Mouse (Mus musculus) small intestine, adult 2 months (tissue): ENCODE measurements around the gene Gm11567. TPM values are rescaled to one million over a fixed set of nuclear protein-coding genes. Genes with fewer than 3 reads are reported as not detected.
"Not testable (repeated sequence)": the region's sequence is repeated elsewhere in the genome, so short reads cannot be mapped to it uniquely, and the experiment has no call there.

Experiments used
- H3K27ac ChIP-seq: fragments of 200-500 bp; 2 replicates; pipeline ENCODE4 v1.5.1; 2012; ENCODE audit warnings: low read depth, low read length, control low read depth, inconsistent platforms; ENCODE audit not compliant: insufficient read depth
- H3K27me3 ChIP-seq: fragments of 200-500 bp; 2 replicates; pipeline ENCODE4 v1.6.1; 2012; ENCODE audit warnings: mild to moderate bottlenecking, moderate library complexity, low read length, inconsistent platforms; ENCODE audit not compliant: control insufficient read depth, insufficient read depth
- H3K36me3 ChIP-seq: fragments of 200-500 bp; 2 replicates; pipeline ENCODE4 v1.6.1; 2012; ENCODE audit warnings: mild to moderate bottlenecking, low read length, control low read depth, inconsistent platforms; ENCODE audit not compliant: control insufficient read depth, insufficient read depth
- H3K4me1 ChIP-seq: fragments of 200-500 bp; 2 replicates; pipeline ENCODE4 v1.6.1; 2012; ENCODE audit warnings: low read length, inconsistent platforms, mixed read lengths; ENCODE audit not compliant: control insufficient read depth, insufficient read depth, insufficient read length
- H3K4me3 ChIP-seq: fragments of 200-500 bp; 2 replicates; pipeline ENCODE4 v1.5.1; 2012; ENCODE audit warnings: low read depth, mild to moderate bottlenecking, control low read depth, inconsistent platforms, low read length, moderate library complexity
- CTCF ChIP-seq: fragments of 200-500 bp; IDR thresholded peaks from 2 replicates; pipeline ENCODE4 v1.5.1; 2012; ENCODE audit warnings: low read depth, mild to moderate bottlenecking, control low read depth, inconsistent platforms, low read length, moderate library complexity, mixed read lengths; ENCODE audit not compliant: insufficient replicate concordance, insufficient read length; ENCODE audit errors: extremely low read depth
- POLR2A ChIP-seq: fragments of 200-500 bp; IDR thresholded peaks from 2 replicates; pipeline ENCODE4 v1.6.1; 2012; ENCODE audit warnings: low read depth, mild to moderate bottlenecking, control low read depth, inconsistent platforms, low read length, moderate library complexity
- WGBS: fragments of 180-500 bp; shearing (Covaris S2); methylation state at CpG from one replicate; pipeline ENCODE4 v1.1.7; 2018; 5-methylcytosine and 5-hydroxymethylcytosine counted together
- polyA plus RNA-seq: library from polyadenylated mRNA; depleted of rRNA; stranded (reverse); fragments of >200 nt; gene quantifications from 2 replicates; pipeline ENCODE4 v1.2.3, GENCODE M21; 2012; rRNA removed

Gene Gm11567
- polyA plus RNA-seq, result not detected in 2 replicates

GRCm38 (mm10) chr11:99878887-99879286 is at the start of gene Gm11567:
Gene Gm11567 (plus strand): TSS chr11:99879187.
- not testable (repeated sequence) for H3K27me3 ChIP-seq, H3K4me3 ChIP-seq, H3K27ac ChIP-seq, H3K4me1 ChIP-seq, H3K36me3 ChIP-seq
- WGBS, result 13% methylated on average over 1 of the region's 1 CpGs

GRCm38 (mm10) chr11:99837966-99838365 is 41.0 kb upstream of the Gm11567 start, which contains the start of gene 2300003K06Rik:
Gene 2300003K06Rik (minus strand): TSS chr11:99838066.
- WGBS, result 50% methylated on average over 1 of the region's 1 CpGs
- H3K4me1 ChIP-seq, result no peaks in the 10 kb centered on the region

GRCm38 (mm10) chr11:99842185-99842584 is 36.8 kb upstream of the Gm11567 start:
- WGBS, result 74% methylated on average over 1 of the region's 1 CpGs
- H3K36me3 ChIP-seq, result no peaks in the 10 kb centered on the region
- TF ChIP-seq CTCF, result no peak
- no peak for TF ChIP-seq POLR2A

More at GRCm38 (mm10) chr11:99837966-99838365, 41.0 kb upstream of the Gm11567 start, which contains the start of gene 2300003K06Rik:
- Histone ChIP-seq H3K4me3 (no peak within 1 kb of the TSS), H3K27ac (no peak within 1 kb of the TSS), H3K36me3 (no peaks in the 10 kb centered on the region), H3K27me3 (no peaks in the 10 kb centered on the region)
- TF ChIP-seq CTCF, result no peak
- TF ChIP-seq POLR2A, result no peak

GRCm38 (mm10) chr11:99846746-99847145 is 32.2 kb upstream of the Gm11567 start:
- 82% methylated on average over 2 of the region's 2 CpGs for WGBS
- Histone ChIP-seq H3K27me3 (no peaks in the 10 kb centered on the region), H3K4me3 (no peak overlapping the region), H3K4me1 (no peaks in the 10 kb centered on the region), H3K27ac (no peak overlapping the region), H3K36me3 (no peaks in the 10 kb centered on the region)
- no peak for TF ChIP-seq CTCF
- no peak for TF ChIP-seq POLR2A

More at GRCm38 (mm10) chr11:99842185-99842584, 36.8 kb upstream of the Gm11567 start:
- Histone ChIP-seq H3K27ac (no peak overlapping the region), H3K27me3 (no peaks in the 10 kb centered on the region), H3K4me3 (no peak overlapping the region), H3K4me1 (no peaks in the 10 kb centered on the region)

GRCm38 (mm10) chr11:99851508-99851907 is 27.5 kb upstream of the Gm11567 start, which contains the start of gene Krtap4-16:
Gene Krtap4-16 (minus strand): TSS chr11:99851608.
- Histone ChIP-seq H3K4me1 (no peaks in the 10 kb centered on the region), H3K4me3 (no peak within 1 kb of the TSS), H3K27ac (no peak within 1 kb of the TSS), H3K36me3 (no peaks in the 10 kb centered on the region), H3K27me3 (no peaks in the 10 kb centered on the region)
- TF ChIP-seq CTCF, result no peak
- TF ChIP-seq POLR2A, result no peak

- Histone ChIP-seq H3K27me3 (no peaks in the 10 kb centered on the region), H3K4me1 (no peaks in the 10 kb centered on the region), H3K27ac (no peak overlapping the region), H3K36me3 (no peaks in the 10 kb centered on the region), H3K4me3 (no peak overlapping the region)
- TF ChIP-seq CTCF (no peak), POLR2A (no peak)
- 65% methylated on average over 3 of the region's 3 CpGs for WGBS
These were observed 24.9 kb upstream of the Gm11567 start for GRCm38 (mm10) chr11:99854121-99854520.

- Histone ChIP-seq H3K27me3 (no peaks in the 10 kb centered on the region), H3K4me1 (no peaks in the 10 kb centered on the region), H3K4me3 (no peak within 1 kb of the TSS), H3K36me3 (no peaks in the 10 kb centered on the region), H3K27ac (no peak within 1 kb of the TSS)
- TF ChIP-seq CTCF (no peak), POLR2A (no peak)
- 80% methylated on average over 2 of the region's 2 CpGs for WGBS
These were observed 21.4 kb upstream of the Gm11567 start, which contains the start of gene Gm11568 for GRCm38 (mm10) chr11:99857617-99858016. Gene Gm11568 (plus strand): TSS chr11:99857917.

GRCm38 (mm10) chr11:99858761-99859160 is 20.2 kb upstream of the Gm11567 start:
- no peak overlapping the region for H3K4me3 ChIP-seq
- TF ChIP-seq CTCF, result no peak
- no peak for TF ChIP-seq POLR2A
- 53% methylated on average over 2 of the region's 2 CpGs for WGBS
- H3K36me3 ChIP-seq, result no peaks in the 10 kb centered on the region
- no peaks in the 10 kb centered on the region for H3K4me1 ChIP-seq
- H3K27ac ChIP-seq, result no peak overlapping the region
- H3K27me3 ChIP-seq, result no peaks in the 10 kb centered on the region

- H3K36me3 ChIP-seq, H3K4me3 ChIP-seq, H3K4me1 ChIP-seq, H3K27me3 ChIP-seq, H3K27ac ChIP-seq: not testable (repeated sequence)
- 38% methylated on average over 1 of the region's 1 CpGs for WGBS
These were observed 14.8 kb upstream of the Gm11567 start, which contains the start of gene Gm11559 for GRCm38 (mm10) chr11:99864176-99864575. Gene Gm11559 (plus strand): TSS chr11:99864476.

- WGBS, result 72% methylated on average over 1 of the region's 1 CpGs
- not testable (repeated sequence) for H3K4me3 ChIP-seq, H3K27me3 ChIP-seq
These were observed 5.9 kb upstream of the Gm11567 start, which contains the start of gene Krtap9-1 for GRCm38 (mm10) chr11:99873089-99873488. Gene Krtap9-1 (plus strand): TSS chr11:99873389.

More at GRCm38 (mm10) chr11:99873089-99873488, 5.9 kb upstream of the Gm11567 start, which contains the start of gene Krtap9-1:
- not testable (repeated sequence) for H3K4me1 ChIP-seq, H3K36me3 ChIP-seq, H3K27ac ChIP-seq
